7 mouse cellular contexts compared by ENCODE assay signal in genomic region chr14:72709710-72710340, GRCm38 (mm10). TPM values are rescaled to one million over a fixed set of nuclear protein-coding genes. Genes with fewer than 3 reads are reported as not detected.
DNase-seq lines count a peak whose midpoint lies in the region; ATAC-seq lines count a peak whose summit lies in the region.

Gene Fndc3a (minus strand): TSS chr14:72710003.

- peaks cover 38% of the 10 kb centered on the region for H3K27me3 ChIP-seq in limb, embryonic 10.5 days (ENCODE audit: low read depth, poor library complexity, severe bottlenecking)
- peaks cover 14% of the 10 kb centered on the region; the same call in 1 of the 2 replicates for H3K27me3 ChIP-seq in midbrain, embryonic 12.5 days

- no peaks in the 10 kb centered on the region for H3K36me3 ChIP-seq in limb, embryonic 10.5 days
- H3K36me3 ChIP-seq in midbrain, embryonic 12.5 days = no peaks in the 10 kb centered on the region

- peak within 1 kb of the TSS; percentile 87 for H3K4me3 ChIP-seq in limb, embryonic 10.5 days
- H3K4me3 ChIP-seq in midbrain, embryonic 12.5 days = peak within 1 kb of the TSS; percentile 89

- peaks cover 12% of the 10 kb centered on the region for H3K4me1 ChIP-seq in limb, embryonic 10.5 days
- peaks cover 11% of the 10 kb centered on the region; the same call in 1 of the 2 replicates for H3K4me1 ChIP-seq in midbrain, embryonic 12.5 days

- ATAC-seq in midbrain, embryonic 12.5 days (ENCODE audit: low FRiP score, low read depth) = peak; percentile 93

- WGBS in limb, embryonic 10.5 days = under 1% methylated on average over 75 of the region's 82 CpGs
- under 1% methylated on average over 76 of the region's 82 CpGs for WGBS in midbrain, embryonic 12.5 days

- H3K27ac ChIP-seq in limb, embryonic 10.5 days = peak within 1 kb of the TSS; percentile 92
- peak within 1 kb of the TSS; percentile 90 for H3K27ac ChIP-seq in midbrain, embryonic 12.5 days (replicated peaks)

- H3K4me2 ChIP-seq in midbrain, embryonic 12.5 days (replicated peaks) = peak within 1 kb of the TSS; percentile 85

- no peaks in the 10 kb centered on the region for H3K9me3 ChIP-seq in limb, embryonic 10.5 days (replicated peaks)
- H3K9me3 ChIP-seq in midbrain, embryonic 12.5 days = no peaks in the 10 kb centered on the region

- peak within 1 kb of the TSS; percentile 86 for H3K9ac ChIP-seq in midbrain, embryonic 12.5 days (replicated peaks)

- peak; percentile 92 for DNase-seq in adrenal gland, postnatal 10 days
- peak; percentile 66 for DNase-seq in embryo, embryonic 11.5 days (ENCODE audit: low read depth, low spot score)
- DNase-seq in heart, adult 11 months = peak; percentile 99
- DNase-seq in kidney, adult 18-20 months = peak; percentile 91
- peak; percentile 87 for DNase-seq in limb, embryonic 10.5 days (ENCODE audit: low spot score)
- DNase-seq in skeletal muscle tissue, adult 2 months (ENCODE audit: low read depth, low spot score) = peak; percentile 41

RNA-seq across cellular contexts. Expression of gene Fndc3a, which starts in this region (rescaled TPM):
- total RNA-seq in adrenal gland, postnatal 10 days (2021) = 10 to 100 TPM; 41.4 to 42.8 TPM
- polyA plus RNA-seq in limb, embryonic 10.5 days (2016; fragmentation: Nextera tagmentation; extraction: Ambion mirVana) = 34.3 and 38.2 TPM in 2 replicates
- polyA plus RNA-seq in midbrain, embryonic 12.5 days (2016; fragmentation: Nextera tagmentation; extraction: Ambion mirVana) = 43.5 and 47.9 TPM in 2 replicates

Comparison
In these comparisons a context has a peak if more than half of its experiments do, and no peak if none do; other contexts are left out.
1. Peak in every context shown above with its lines: DNase-seq, ATAC-seq, H3K4me3 ChIP-seq and H3K27ac ChIP-seq.
2. DNase-seq: peak in every context shown above with its lines; median percentile 99 in heart, adult 11 months; 92 in adrenal gland, postnatal 10 days; 91 in kidney, adult 18-20 months; 87 in limb, embryonic 10.5 days; 66 in embryo, embryonic 11.5 days; 41 in skeletal muscle tissue, adult 2 months.